Mouse (Mus musculus): Measurements from ENCODE around the gene Slx4. TPM values are rescaled to one million over a fixed set of nuclear protein-coding genes. Genes with fewer than 3 reads are reported as not detected.
"Not testable (repeated sequence)": the region's sequence is repeated elsewhere in the genome, so short reads cannot be mapped to it uniquely, and the experiment has no call there.

Slx4 gene
- polyA plus RNA-seq, 1 experiment = 18.2 TPM

- DNase-seq (ENCODE audit: low spot score) = no peak
Observed at GRCm38 (mm10) chr16:4012882-4013570, 9.5 kb upstream of the Slx4 start.

- no peak for DNase-seq (ENCODE audit: low spot score)
Observed at GRCm38 (mm10) chr16:3988410-3988809, 15.2 kb downstream of the Slx4 start.

GRCm38 (mm10) chr16:3983146-3983700 lies 20.3 kb downstream of the Slx4 start:
- DNase-seq (ENCODE audit: low spot score) = no peak

- DNase-seq (ENCODE audit: low spot score) = no peak
Observed at GRCm38 (mm10) chr16:3982173-3982572, 21.4 kb downstream of the Slx4 start.

GRCm38 (mm10) chr16:3976712-3977111 lies 26.9 kb downstream of the Slx4 start:
- DNase-seq (ENCODE audit: low spot score) = no peak

GRCm38 (mm10) chr16:3976251-3976671 lies 27.3 kb downstream of the Slx4 start, which contains the start of gene Nlrc3:
Gene Nlrc3 (minus strand): TSS chr16:3976632.
- no peak for DNase-seq (ENCODE audit: low spot score)

- no peak for DNase-seq (ENCODE audit: low spot score)
Observed at GRCm38 (mm10) chr16:3975658-3976057, 27.9 kb downstream of the Slx4 start.

GRCm38 (mm10) chr16:3974456-3974855 lies 29.1 kb downstream of the Slx4 start:
- DNase-seq (ENCODE audit: low spot score) = not testable (repeated sequence)

- no peak for DNase-seq (ENCODE audit: low spot score)
Observed at GRCm38 (mm10) chr16:3965534-3965933, 38.0 kb downstream of the Slx4 start.

GRCm38 (mm10) chr16:3964990-3965389 lies 38.6 kb downstream of the Slx4 start:
- DNase-seq (ENCODE audit: low spot score) = no peak

- DNase-seq (ENCODE audit: low spot score) = no peak
Observed at GRCm38 (mm10) chr16:3959261-3959660, 44.3 kb downstream of the Slx4 start.

GRCm38 (mm10) chr16:3956369-3956768 lies 47.2 kb downstream of the Slx4 start:
- no peak for DNase-seq (ENCODE audit: low spot score)

GRCm38 (mm10) chr16:3951141-3951540 lies 52.4 kb downstream of the Slx4 start:
- no peak for DNase-seq (ENCODE audit: low spot score)

GRCm38 (mm10) chr16:3934701-3935100 lies 68.9 kb downstream of the Slx4 start:
- no peak for DNase-seq (ENCODE audit: low spot score)

- no peak for DNase-seq (ENCODE audit: low spot score)
Observed at GRCm38 (mm10) chr16:3934091-3934490, 69.5 kb downstream of the Slx4 start.

- no peak for DNase-seq (ENCODE audit: low spot score)
Observed at GRCm38 (mm10) chr16:3933536-3933935, 70.0 kb downstream of the Slx4 start.

- DNase-seq (ENCODE audit: low spot score) = no peak
Observed at GRCm38 (mm10) chr16:3929151-3929550, 74.4 kb downstream of the Slx4 start.

Other genes with a start within 250 kb of the Slx4 start
- 0.07 TPM in 1 of 2 replicates, not detected in the other for gene Olfr15, start 172.9 kb downstream of the Slx4 start, polyA plus RNA-seq (2012; rRNA removed)
- 2.7 and 3.0 TPM in 2 replicates for gene Zfp174, start 156.5 kb downstream of the Slx4 start, polyA plus RNA-seq (2012; rRNA removed)
- gene Naa60, start 131.4 kb downstream of the Slx4 start, polyA plus RNA-seq (2012; rRNA removed) = 54.1 and 60.6 TPM in 2 replicates
- 7.3 and 7.8 TPM in 2 replicates for gene Zfp597, start 119.2 kb downstream of the Slx4 start, polyA plus RNA-seq (2012; rRNA removed)
- 0.25 and 0.62 TPM in 2 replicates for gene Gm20695, start 119.1 kb downstream of the Slx4 start, polyA plus RNA-seq (2012; rRNA removed)
- 5.8 and 7.0 TPM in 2 replicates for gene 1700037C18Rik, start 95.1 kb downstream of the Slx4 start, polyA plus RNA-seq (2012; rRNA removed)
- gene Cluap1, start 95.0 kb downstream of the Slx4 start, polyA plus RNA-seq (2012; rRNA removed) = 19.5 and 20.3 TPM in 2 replicates
- 1.3 and 1.4 TPM in 2 replicates for gene Nlrc3, start 27.1 kb downstream of the Slx4 start, polyA plus RNA-seq (2012; rRNA removed)
- not detected in 2 replicates for gene Dnase1, start 33.2 kb upstream of the Slx4 start, polyA plus RNA-seq (2012; rRNA removed)
- gene Trap1, start 74.1 kb upstream of the Slx4 start, polyA plus RNA-seq (2012; rRNA removed) = 76.9 and 84.2 TPM in 2 replicates
- gene Crebbp, start 210.2 kb upstream of the Slx4 start, polyA plus RNA-seq (2012; rRNA removed) = 7.3 and 21.3 TPM in 2 replicates